Comparison of ENCODE assay signal across 8 mouse cellular contexts in the genomic region with DNA sequence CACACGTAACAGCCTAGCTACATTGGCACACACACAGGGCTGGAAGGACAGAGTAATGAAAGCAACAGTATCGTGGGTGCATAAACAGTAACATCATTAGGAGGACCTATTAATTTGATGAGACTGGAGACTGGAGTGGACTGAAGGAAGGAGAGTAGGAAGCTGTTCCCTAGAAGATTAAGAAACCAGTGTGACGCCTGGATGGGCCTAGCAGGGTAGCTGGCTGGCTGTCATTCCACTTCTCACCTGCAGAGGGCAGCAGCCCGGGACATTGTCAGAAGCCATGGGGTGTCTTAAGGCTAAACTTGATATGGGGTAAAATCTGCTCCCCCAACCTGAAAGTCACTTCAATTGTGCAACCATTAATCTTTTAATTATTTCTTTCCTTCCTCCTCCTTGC.
DNase-seq lines count a peak whose midpoint lies in the region; ATAC-seq and TF ChIP-seq lines count a peak whose summit lies in the region.

No protein-coding gene starts in this region.

- no peaks in the 10 kb centered on the region for H3K36me3 ChIP-seq in intestine, embryonic 16.5 days (ENCODE audit: control insufficient read depth, insufficient read depth, low read length)
- no peaks in the 10 kb centered on the region for H3K36me3 ChIP-seq in midbrain, embryonic 12.5 days
- H3K36me3 ChIP-seq in small intestine, adult 2 months (ENCODE audit: control insufficient read depth, insufficient read depth, low read length): peaks cover 28% of the 10 kb centered on the region

- H3K4me1 ChIP-seq in intestine, embryonic 16.5 days (ENCODE audit: control insufficient read depth, insufficient read depth, low read length): peaks cover 7% of the 10 kb centered on the region
- H3K4me1 ChIP-seq in midbrain, embryonic 12.5 days: peaks cover 19% of the 10 kb centered on the region
- H3K4me1 ChIP-seq in small intestine, adult 2 months (ENCODE audit: control insufficient read depth, insufficient read depth, insufficient read length, low read length): no peaks in the 10 kb centered on the region

- no peaks in the 10 kb centered on the region for H3K9me3 ChIP-seq in intestine, embryonic 16.5 days (ENCODE audit: control insufficient read depth, low read length)
- no peaks in the 10 kb centered on the region for H3K9me3 ChIP-seq in midbrain, embryonic 12.5 days

- H3K9ac ChIP-seq in intestine, embryonic 16.5 days (ENCODE audit: low read depth, low read length): no peak overlapping the region
- H3K9ac ChIP-seq in midbrain, embryonic 12.5 days (replicated peaks): no peak overlapping the region

- peak; percentile 75 for ATAC-seq in intestine, embryonic 16.5 days
- ATAC-seq in midbrain, embryonic 12.5 days (ENCODE audit: low FRiP score, low read depth): peak; percentile 57
- no peak for ATAC-seq in erythroid progenitor cell, adult 5-6 weeks (replicated peaks; ENCODE audit: low FRiP score, poor library complexity, severe bottlenecking)

- H3K27ac ChIP-seq in intestine, embryonic 16.5 days (ENCODE audit: low read length): no peak overlapping the region
- H3K27ac ChIP-seq in midbrain, embryonic 12.5 days (replicated peaks): no peak overlapping the region
- H3K27ac ChIP-seq in small intestine, adult 2 months (ENCODE audit: insufficient read depth, low read depth, low read length): no peak overlapping the region

- WGBS in intestine, embryonic 16.5 days: 36% methylated on average over 4 of the region's 4 CpGs
- 22% methylated on average over 4 of the region's 4 CpGs for WGBS in midbrain, embryonic 12.5 days
- 33% methylated on average over 4 of the region's 4 CpGs for WGBS in small intestine, adult 2 months

- peak; percentile 71 to 92 for DNase-seq in adrenal gland, adult (ENCODE audit: inconsistent age in 2 of 2, low spot score in 1 of 2)
- DNase-seq in cerebellum, postnatal 25 days: peak; percentile 90 to 92
- peak; percentile 44 to 62 for DNase-seq in gastrocnemius, adult 8-10 months (ENCODE audit: low spot score in 2 of 2)
- DNase-seq in left cerebral cortex, postnatal 25 days (ENCODE audit: low spot score in 2 of 2): peak; percentile 78 to 80

- peak; percentile 91; the same call in 1 of the 2 replicates for TF ChIP-seq CTCF in small intestine, adult 2 months (IDR thresholded peaks at IDR 0.05; ENCODE audit: extremely low read depth, insufficient read length, insufficient replicate concordance, low read depth, low read length)

- no peak for TF ChIP-seq POLR2A in small intestine, adult 2 months (IDR thresholded peaks at IDR 0.05; ENCODE audit: low read depth, low read length)

- H3K4me3 ChIP-seq in intestine, embryonic 16.5 days (ENCODE audit: low read length): no peak overlapping the region
- H3K4me3 ChIP-seq in midbrain, embryonic 12.5 days: no peak overlapping the region
- H3K4me3 ChIP-seq in small intestine, adult 2 months (ENCODE audit: low read depth, low read length): no peak overlapping the region

- H3K27me3 ChIP-seq in intestine, embryonic 16.5 days (replicated peaks; ENCODE audit: control insufficient read depth, insufficient read depth, low read length): no peaks in the 10 kb centered on the region
- H3K27me3 ChIP-seq in midbrain, embryonic 12.5 days: no peaks in the 10 kb centered on the region
- H3K27me3 ChIP-seq in small intestine, adult 2 months (ENCODE audit: control insufficient read depth, insufficient read depth, low read length): no peaks in the 10 kb centered on the region

- H3K4me2 ChIP-seq in intestine, embryonic 16.5 days (ENCODE audit: low read depth, low read length): no peak overlapping the region
- H3K4me2 ChIP-seq in midbrain, embryonic 12.5 days (replicated peaks): no peak overlapping the region

- intact Hi-C loops in left cerebral cortex, postnatal 25 days (cut with DNase I): loop anchor here (2.0 to 5.0 kb wide), 2 partner anchors 78 to 207 kb away; a partner anchor contains a TSS
